In genomic region chr12:102651871-102652270, GRCm38 (mm10) we compare ENCODE assay signal across 12 mouse cellular contexts. TPM values are rescaled to one million over a fixed set of nuclear protein-coding genes. Genes with fewer than 3 reads are reported as not detected.
DNase-seq lines count a peak whose midpoint lies in the region; ATAC-seq lines count a peak whose summit lies in the region.
"Had no signal": no experiment of that assay in that cellular context is flagged by ENCODE, and none has a peak within 500 bp of the region (broad histone marks: within the 10 kb centered on the region; RNA-seq: fewer than 3 reads in every experiment).

No protein-coding gene starts in this region.

- peak overlapping the region; percentile 44 for H3K9ac ChIP-seq in heart, embryonic 16.5 days (ENCODE audit: low read length)
- H3K9ac ChIP-seq in midbrain, embryonic 15.5 days = no peak overlapping the region
- no peak overlapping the region for H3K9ac ChIP-seq in midbrain, embryonic 16.5 days (ENCODE audit: low read depth, low read length)
- H3K9ac ChIP-seq: hindbrain, embryonic 15.5 days; neural tube, embryonic 13.5 days had no signal

- intact Hi-C loops in heart, postnatal 10 days (cut with DNase I) = no loop called here

- peaks cover 48% of the 10 kb centered on the region for H3K4me1 ChIP-seq in heart, embryonic 16.5 days (ENCODE audit: control insufficient read depth, insufficient read depth, low read length)
- H3K4me1 ChIP-seq in midbrain, embryonic 15.5 days = peaks cover 5% of the 10 kb centered on the region; the same call in 1 of the 2 replicates
- H3K4me1 ChIP-seq in midbrain, embryonic 16.5 days (ENCODE audit: control insufficient read depth, insufficient read depth, low read length) = no peaks in the 10 kb centered on the region
- H3K4me1 ChIP-seq: hindbrain, embryonic 15.5 days had no signal

- no peaks in the 10 kb centered on the region for H3K27me3 ChIP-seq in heart, embryonic 16.5 days (ENCODE audit: control insufficient read depth, insufficient read depth, low read length)
- no peaks in the 10 kb centered on the region for H3K27me3 ChIP-seq in midbrain, embryonic 15.5 days (replicated peaks)
- no peaks in the 10 kb centered on the region for H3K27me3 ChIP-seq in midbrain, embryonic 16.5 days (ENCODE audit: control insufficient read depth, insufficient read depth, low read depth, low read length)
- H3K27me3 ChIP-seq: hindbrain, embryonic 15.5 days; neural tube, embryonic 13.5 days had no signal

- WGBS in heart, embryonic 16.5 days = 40% methylated on average over 8 of the region's 8 CpGs
- WGBS in midbrain, embryonic 15.5 days = 69% methylated on average over 8 of the region's 8 CpGs
- WGBS in midbrain, embryonic 16.5 days = 69% methylated on average over 8 of the region's 8 CpGs

- no peak for ATAC-seq in heart, embryonic 16.5 days (replicated peaks; ENCODE audit: extremely low read depth, insufficient read depth, low FRiP score)
- 0 out of 2 replicates have a peak, but pooled peaks have one; percentile 13 for ATAC-seq in midbrain, embryonic 15.5 days (replicated peaks)
- no peak for ATAC-seq in midbrain, embryonic 16.5 days

- H3K36me3 ChIP-seq in heart, embryonic 16.5 days (ENCODE audit: control insufficient read depth, insufficient read depth) = no peaks in the 10 kb centered on the region
- no peaks in the 10 kb centered on the region for H3K36me3 ChIP-seq in midbrain, embryonic 15.5 days (replicated peaks)
- H3K36me3 ChIP-seq in midbrain, embryonic 16.5 days (ENCODE audit: control insufficient read depth, insufficient read depth, low read length) = no peaks in the 10 kb centered on the region
- H3K36me3 ChIP-seq: G1E; hindbrain, embryonic 15.5 days; midbrain, embryonic 10.5 days; neural tube, embryonic 13.5 days had no signal

- no peak overlapping the region for H3K4me3 ChIP-seq in heart, embryonic 16.5 days (ENCODE audit: low read length)
- no peak overlapping the region for H3K4me3 ChIP-seq in midbrain, embryonic 15.5 days
- H3K4me3 ChIP-seq in midbrain, embryonic 16.5 days (ENCODE audit: low read depth, low read length) = no peak overlapping the region
- H3K4me3 ChIP-seq: hindbrain, embryonic 15.5 days; midbrain, embryonic 10.5 days; neural tube, embryonic 13.5 days had no signal

- H3K9me3 ChIP-seq in heart, embryonic 16.5 days (replicated peaks; ENCODE audit: control insufficient read depth, low read length) = no peaks in the 10 kb centered on the region
- no peaks in the 10 kb centered on the region for H3K9me3 ChIP-seq in midbrain, embryonic 15.5 days
- no peaks in the 10 kb centered on the region for H3K9me3 ChIP-seq in midbrain, embryonic 16.5 days (replicated peaks; ENCODE audit: control insufficient read depth, low read length, poor library complexity, severe bottlenecking)
- H3K9me3 ChIP-seq: G1E; hindbrain, embryonic 15.5 days; midbrain, embryonic 10.5 days; neural tube, embryonic 13.5 days had no signal

- no peak for DNase-seq in heart, postnatal 10 days
- peak; percentile 86 for DNase-seq in naive thymus-derived CD4-positive, alpha-beta T cell, adult 2 months (ENCODE audit: low read depth)
- DNase-seq in urinary bladder, postnatal 25 days (ENCODE audit: low spot score) = no peak
- DNase-seq in embryo, embryonic 11 days = no peak
- DNase-seq: right cerebral cortex, postnatal 14 days had no signal

- H3K4me2 ChIP-seq in heart, embryonic 16.5 days (ENCODE audit: low read depth, low read length) = peak overlapping the region; percentile 34
- H3K4me2 ChIP-seq in midbrain, embryonic 15.5 days = no peak overlapping the region
- H3K4me2 ChIP-seq in midbrain, embryonic 16.5 days (ENCODE audit: low read length) = no peak overlapping the region
- H3K4me2 ChIP-seq: hindbrain, embryonic 15.5 days; neural tube, embryonic 13.5 days had no signal

- no peak overlapping the region for H3K27ac ChIP-seq in heart, embryonic 16.5 days (ENCODE audit: low read length)
- H3K27ac ChIP-seq in midbrain, embryonic 15.5 days = no peak overlapping the region
- H3K27ac ChIP-seq in midbrain, embryonic 16.5 days (ENCODE audit: low read length) = no peak overlapping the region
- H3K27ac ChIP-seq: hindbrain, embryonic 15.5 days; midbrain, embryonic 10.5 days; neural tube, embryonic 13.5 days had no signal

RNA-seq across cellular contexts. Expression of gene Itpk1, which starts 52.9 kb away (rescaled TPM):
- 7.2 and 8.8 TPM in 2 replicates for polyA plus RNA-seq in heart, embryonic 16.5 days (2015; fragmentation: Nextera tagmentation; extraction: Ambion mirVana)
- 10 to 100 TPM in 1 of 2 experiments, 1 to 10 TPM in 1; 9.6 to 11.2 TPM for total RNA-seq in heart, postnatal 10 days (2021)
- 34.1 and 34.6 TPM in 2 replicates for polyA plus RNA-seq in midbrain, embryonic 15.5 days (2015; fragmentation: Nextera tagmentation; extraction: Ambion mirVana)
- 35.8 and 39.3 TPM in 2 replicates for polyA plus RNA-seq in midbrain, embryonic 16.5 days (2015; fragmentation: Nextera tagmentation; extraction: Ambion mirVana)
